Mouse (Mus musculus) forebrain, embryonic 11.5 days (tissue): ENCODE measurements at regions not wholly inside any gene's neighbourhood (a gene's known extent, or its start where the extent isn't known, plus 50 kb on each side); places are given as distances from the start of the nearest gene placed in this dataset.

Experiments used
- ATAC-seq: fragments of 200-750 bp; cut with Nextera tagmentation; replicated peaks from 2 replicates; pipeline ENCODE4 v1.8.0; 2017; ENCODE audit warnings: moderate TSS enrichment; ENCODE audit not compliant: low FRiP score
- DNase-seq: peaks from one replicate; pipeline ENCODE4 v3.0.0-alpha.2; 2017; ENCODE audit warnings: low spot score
- H3K27ac ChIP-seq: fragments of 300-500 bp; sonication (generic); 2 replicates; pipeline ENCODE4 v1.5.1; 2014; ENCODE audit warnings: low read depth, low read length
- H3K27me3 ChIP-seq: fragments of 300-500 bp; sonication (generic); 2 replicates; pipeline ENCODE4 v1.6.1; 2014; ENCODE audit warnings: mild to moderate bottlenecking, low read length, mixed read lengths; ENCODE audit not compliant: control insufficient read depth, insufficient read depth
- H3K36me3 ChIP-seq: fragments of 300-500 bp; sonication (generic); 2 replicates; pipeline ENCODE4 v1.6.1; 2014; ENCODE audit warnings: mild to moderate bottlenecking, low read length, moderate library complexity, mixed read lengths; ENCODE audit not compliant: control insufficient read depth, insufficient read depth
- H3K4me1 ChIP-seq: fragments of 300-500 bp; sonication (generic); replicated peaks from 2 replicates; pipeline ENCODE4 v1.6.1; 2014; ENCODE audit warnings: low read length, mixed read lengths; ENCODE audit not compliant: control insufficient read depth, insufficient read depth
- H3K4me2 ChIP-seq: fragments of 300-500 bp; sonication (generic); 2 replicates; pipeline ENCODE4 v1.6.1; 2014; ENCODE audit warnings: low read depth, mild to moderate bottlenecking, low read length, moderate library complexity, mixed read lengths; ENCODE audit not compliant: severe bottlenecking
- H3K4me3 ChIP-seq: fragments of 300-500 bp; sonication (generic); 2 replicates; pipeline ENCODE4 v1.5.1; 2014; ENCODE audit warnings: low read depth, low read length
- H3K9ac ChIP-seq: fragments of 300-500 bp; sonication (generic); 2 replicates; pipeline ENCODE4 v1.6.1; 2014; ENCODE audit warnings: low read length
- H3K9me3 ChIP-seq: fragments of 300-500 bp; sonication (generic); 2 replicates; pipeline ENCODE4 v1.6.1; 2016; ENCODE audit warnings: low read length, mixed read lengths; ENCODE audit not compliant: control insufficient read depth
- WGBS: fragments of 180-500 bp; shearing (Covaris S2); extraction: QIAGEN DNeasy Blood & Tissue Kit; methylation state at CpG from one replicate; pipeline ENCODE4 v1.1.7; 2014; 5-methylcytosine and 5-hydroxymethylcytosine counted together

DNA sequence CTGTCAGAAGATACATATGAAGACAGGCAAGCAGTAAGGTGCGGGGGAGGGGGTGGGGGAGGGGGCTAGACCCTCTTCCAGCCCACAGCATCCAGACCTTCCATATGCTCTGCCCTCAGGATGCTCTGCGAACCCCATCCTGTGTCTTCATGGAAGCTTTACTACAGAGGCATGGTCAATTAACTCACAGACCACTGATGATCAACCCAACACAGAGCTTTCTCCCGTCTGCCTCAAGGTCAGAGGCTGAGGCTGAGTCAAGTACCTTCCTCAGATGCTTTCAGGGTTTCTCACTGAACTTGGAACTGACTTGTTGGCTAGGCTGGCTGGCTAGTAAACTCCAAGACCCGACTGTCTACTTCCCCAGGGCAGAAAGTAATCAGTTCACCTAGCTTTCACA lies 98.6 kb upstream of the Trpm1 start:
- no peaks in the 10 kb centered on the region for H3K4me1 ChIP-seq
- H3K9me3 ChIP-seq, result no peaks in the 10 kb centered on the region
- 84% methylated on average over 4 of the region's 4 CpGs for WGBS
- ATAC-seq (no peak), DNase-seq (peak; percentile 30)
- no peak overlapping the region for H3K4me2 ChIP-seq
- H3K9ac ChIP-seq, result no peak overlapping the region
- H3K27ac ChIP-seq, result no peak overlapping the region
- H3K36me3 ChIP-seq, result no peaks in the 10 kb centered on the region
- no peaks in the 10 kb centered on the region for H3K27me3 ChIP-seq
- no peak overlapping the region for H3K4me3 ChIP-seq

DNA sequence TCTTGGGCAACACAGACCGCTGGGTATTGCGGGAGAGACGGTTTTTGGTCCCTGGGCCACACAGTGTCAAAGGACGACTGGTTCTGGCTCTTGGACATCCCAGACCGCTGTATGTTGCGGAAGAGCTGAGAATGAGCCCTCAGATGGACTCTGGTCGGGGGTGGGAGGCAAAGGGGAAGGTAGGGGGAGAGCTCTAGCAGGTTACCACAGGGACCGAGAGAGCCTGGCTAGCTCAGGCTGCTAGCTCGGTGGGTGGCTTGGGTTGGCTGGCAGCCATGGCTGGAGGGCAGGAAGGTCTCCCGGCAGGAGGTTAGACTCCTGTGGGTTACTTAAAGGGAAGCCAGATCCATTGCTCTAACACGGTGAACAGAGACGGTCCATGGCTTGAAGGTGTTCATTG lies 99.9 kb upstream of the Trpm1 start:
- H3K9me3 ChIP-seq, result no peaks in the 10 kb centered on the region
- no peaks in the 10 kb centered on the region; the same call in 1 of the 2 replicates for H3K4me1 ChIP-seq
- no peaks in the 10 kb centered on the region for H3K27me3 ChIP-seq
- ATAC-seq (no peak), DNase-seq (no peak)
- no peak overlapping the region for H3K27ac ChIP-seq
- H3K9ac ChIP-seq, result no peak overlapping the region
- H3K36me3 ChIP-seq, result no peaks in the 10 kb centered on the region
- 63% methylated on average over 12 of the region's 12 CpGs for WGBS
- H3K4me3 ChIP-seq, result no peak overlapping the region
- H3K4me2 ChIP-seq, result no peak overlapping the region

DNA sequence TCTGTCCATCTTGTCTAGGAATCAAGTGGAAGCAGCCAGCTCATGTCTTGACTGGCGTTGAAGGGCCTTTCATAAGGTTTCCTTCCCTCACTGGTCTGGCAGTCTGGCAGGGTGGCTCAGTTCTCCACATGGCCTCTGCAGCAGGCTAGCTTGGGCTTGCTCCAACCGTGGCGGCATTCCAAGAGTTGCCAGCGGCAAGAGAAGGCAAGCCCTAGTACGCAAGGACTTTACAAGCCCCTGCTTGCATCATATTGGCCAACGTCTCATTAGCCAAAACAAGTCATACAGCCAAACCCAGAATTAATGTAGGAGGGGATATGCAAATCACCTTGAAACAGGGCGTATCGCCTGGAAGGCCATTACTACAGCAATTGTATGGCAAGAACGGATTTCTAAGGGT lies 101.2 kb upstream of the Trpm1 start:
- Histone ChIP-seq H3K4me3 (no peak overlapping the region), H3K9ac (no peak overlapping the region), H3K4me2 (no peak overlapping the region), H3K4me1 (peaks cover 4% of the 10 kb centered on the region; the same call in 1 of the 2 replicates), H3K27me3 (no peaks in the 10 kb centered on the region), H3K27ac (no peak overlapping the region), H3K36me3 (no peaks in the 10 kb centered on the region), H3K9me3 (no peaks in the 10 kb centered on the region)
- WGBS, result 92% methylated on average over 9 of the region's 9 CpGs
- no peak for DNase-seq
- no peak for ATAC-seq

DNA sequence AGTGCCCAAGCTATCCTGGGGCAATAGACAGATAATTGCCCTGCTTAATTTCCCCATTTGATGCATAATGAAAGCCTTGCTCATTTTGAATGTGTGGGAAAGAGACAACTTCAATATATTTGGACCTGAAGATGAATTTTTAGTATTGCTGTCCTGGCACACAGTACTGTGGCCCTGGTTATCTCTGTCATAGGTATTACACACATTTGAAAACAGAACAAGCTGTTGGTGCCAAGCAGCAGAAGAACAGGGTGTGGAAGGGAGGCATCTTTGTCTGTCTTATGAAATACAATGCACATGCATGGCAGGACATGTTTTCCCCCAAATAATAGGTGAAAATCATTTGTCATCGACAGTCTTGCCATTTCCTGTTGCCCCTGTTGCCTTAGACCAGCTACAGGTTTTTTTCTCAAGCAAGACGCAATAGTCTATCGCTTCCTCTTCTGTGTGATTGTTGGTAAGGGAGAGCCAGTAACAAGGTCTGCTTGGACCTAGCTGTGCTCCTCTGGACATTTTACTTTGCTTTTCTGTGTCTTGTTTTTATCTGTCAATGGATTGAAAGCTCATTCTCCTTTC lies 102.7 kb upstream of the Trpm1 start:
- no peaks in the 10 kb centered on the region for H3K27me3 ChIP-seq
- no peaks in the 10 kb centered on the region for H3K9me3 ChIP-seq
- H3K27ac ChIP-seq, result no peak overlapping the region
- ATAC-seq, result no peak
- H3K4me1 ChIP-seq, result peaks cover 4% of the 10 kb centered on the region; the same call in 1 of the 2 replicates
- H3K4me3 ChIP-seq, result no peak overlapping the region
- WGBS, result 94% methylated on average over 3 of the region's 3 CpGs
- H3K36me3 ChIP-seq, result no peaks in the 10 kb centered on the region
- DNase-seq, result no peak
- no peak overlapping the region for H3K9ac ChIP-seq
- no peak overlapping the region for H3K4me2 ChIP-seq

DNA sequence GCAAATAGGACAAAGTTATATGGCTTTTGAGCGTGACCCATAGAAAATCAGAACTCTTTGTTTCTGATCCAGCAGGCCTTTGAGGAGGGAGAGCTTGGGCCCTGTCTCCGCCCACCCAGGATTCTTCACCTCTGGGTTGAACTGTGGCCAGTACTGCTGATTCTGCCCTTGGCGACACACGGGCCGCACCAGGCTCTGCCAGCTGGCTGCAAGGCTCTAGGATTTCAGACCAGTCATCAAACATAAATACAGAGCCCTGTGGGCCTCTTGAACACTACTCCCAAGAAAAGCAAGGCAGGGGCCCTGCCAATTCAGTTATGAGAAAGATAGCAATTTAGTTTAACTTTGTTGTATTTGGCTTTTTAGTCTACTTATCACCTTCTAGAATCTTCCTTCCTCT lies 103.4 kb upstream of the Trpm1 start:
- ATAC-seq (no peak), DNase-seq (peak; percentile 44)
- 78% methylated on average over 5 of the region's 5 CpGs for WGBS
- H3K27me3 ChIP-seq, result no peaks in the 10 kb centered on the region
- H3K4me3 ChIP-seq, result no peak overlapping the region
- H3K9me3 ChIP-seq, result no peaks in the 10 kb centered on the region
- H3K36me3 ChIP-seq, result no peaks in the 10 kb centered on the region
- no peak overlapping the region for H3K9ac ChIP-seq
- no peak overlapping the region for H3K27ac ChIP-seq
- H3K4me2 ChIP-seq, result no peak overlapping the region
- peaks cover 4% of the 10 kb centered on the region; the same call in 1 of the 2 replicates for H3K4me1 ChIP-seq

DNA sequence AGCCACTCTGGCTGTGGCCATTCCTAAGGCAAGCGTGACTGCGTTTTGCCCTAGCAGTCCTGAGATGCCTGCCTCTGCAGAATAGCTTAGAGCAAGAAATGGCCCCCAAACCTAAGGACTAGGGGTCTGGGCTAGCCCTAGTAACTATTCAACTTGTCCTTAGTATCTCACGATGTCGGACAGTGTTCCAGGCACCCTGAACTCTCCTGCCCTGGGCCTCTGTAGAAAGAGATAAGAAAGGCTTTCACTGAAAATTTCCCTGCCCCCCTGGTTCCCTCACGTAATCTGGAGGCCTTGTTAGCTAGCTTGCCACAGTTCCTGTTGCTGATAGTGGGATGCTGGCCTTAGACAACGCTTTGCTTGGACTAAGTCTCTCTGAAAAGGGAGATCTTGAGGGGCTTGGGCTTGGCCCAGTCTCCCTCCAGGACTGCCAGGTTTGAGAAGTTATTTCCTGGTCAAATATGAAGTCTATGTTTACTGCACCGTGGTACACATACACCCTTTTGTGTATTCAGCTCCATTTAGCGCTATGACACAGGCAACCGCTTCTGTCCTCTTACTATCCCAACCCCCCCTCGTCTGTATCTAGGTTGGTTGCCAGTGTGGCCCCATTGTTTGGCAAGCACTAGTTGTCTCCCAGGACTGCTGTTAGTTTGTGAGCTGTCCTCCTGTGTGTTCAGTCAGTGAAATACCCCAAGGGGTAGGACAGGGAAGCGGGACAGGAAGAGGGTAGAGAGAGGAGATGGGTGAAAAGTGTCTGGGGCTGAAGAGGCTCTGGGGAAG lies 104.3 kb upstream of the Trpm1 start:
- ATAC-seq (peak; percentile 9; the same call in 1 of the 2 replicates), DNase-seq (peak; percentile 41)
- H3K36me3 ChIP-seq, result no peaks in the 10 kb centered on the region
- H3K4me1 ChIP-seq, result peaks cover 4% of the 10 kb centered on the region; the same call in 1 of the 2 replicates
- H3K9ac ChIP-seq, result peak overlapping the region; percentile 70
- peak overlapping the region; percentile 85; the same call in 1 of the 2 replicates for H3K4me2 ChIP-seq
- H3K9me3 ChIP-seq, result no peaks in the 10 kb centered on the region
- H3K27ac ChIP-seq, result 0 out of 2 replicates have a peak overlapping the region, but pooled peaks have one; percentile 50
- peak overlapping the region; percentile 42; the same call in 1 of the 2 replicates for H3K4me3 ChIP-seq
- WGBS, result 70% methylated on average over 11 of the region's 11 CpGs
- no peaks in the 10 kb centered on the region for H3K27me3 ChIP-seq

DNA sequence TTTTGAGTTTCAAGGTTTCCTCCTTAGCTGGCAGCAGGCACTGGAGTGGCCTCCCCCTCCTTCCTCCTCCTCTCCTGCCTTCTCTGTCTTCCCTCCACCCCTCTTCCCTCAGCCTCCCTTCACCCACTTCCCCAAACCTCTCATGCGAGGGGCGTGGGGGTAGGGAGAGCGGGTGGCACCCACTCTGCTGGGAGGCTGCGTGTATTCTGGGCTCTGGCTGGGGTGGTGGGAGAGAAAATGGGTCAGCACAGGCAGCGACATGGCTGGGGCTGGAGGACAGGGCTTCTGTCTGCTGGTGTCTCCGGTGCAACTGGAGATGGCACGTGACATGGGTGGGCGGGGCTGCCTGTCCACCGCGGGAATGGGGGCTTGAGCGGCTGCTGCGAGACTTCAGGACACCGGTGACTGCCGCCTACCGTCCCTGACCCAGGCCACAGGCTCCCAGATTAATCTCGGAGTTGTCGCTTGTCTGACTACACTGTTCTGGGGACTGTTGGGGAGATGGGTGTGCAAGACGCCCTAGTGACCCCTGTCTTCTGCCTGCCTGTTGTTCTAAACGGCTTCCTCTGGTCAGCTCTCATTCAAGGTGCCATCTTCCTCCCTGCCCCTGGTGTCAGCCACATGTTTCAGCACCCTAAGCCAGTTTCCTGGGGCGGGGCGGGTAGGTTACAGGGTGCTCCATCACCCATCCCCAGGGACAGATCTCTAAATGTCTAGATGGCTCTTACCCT lies 105.0 kb upstream of the Trpm1 start:
- Histone ChIP-seq H3K27me3 (no peaks in the 10 kb centered on the region), H3K4me2 (peak overlapping the region; percentile 85), H3K27ac (0 out of 2 replicates have a peak overlapping the region, but pooled peaks have one; percentile 50), H3K4me3 (peak overlapping the region; percentile 42), H3K9me3 (no peaks in the 10 kb centered on the region), H3K4me1 (peaks cover 4% of the 10 kb centered on the region; the same call in 1 of the 2 replicates), H3K36me3 (no peaks in the 10 kb centered on the region), H3K9ac (peak overlapping the region; percentile 70)
- DNase-seq (peak; percentile 92), ATAC-seq (peak; percentile 95)
- WGBS, result 3% methylated on average over 21 of the region's 21 CpGs

DNA sequence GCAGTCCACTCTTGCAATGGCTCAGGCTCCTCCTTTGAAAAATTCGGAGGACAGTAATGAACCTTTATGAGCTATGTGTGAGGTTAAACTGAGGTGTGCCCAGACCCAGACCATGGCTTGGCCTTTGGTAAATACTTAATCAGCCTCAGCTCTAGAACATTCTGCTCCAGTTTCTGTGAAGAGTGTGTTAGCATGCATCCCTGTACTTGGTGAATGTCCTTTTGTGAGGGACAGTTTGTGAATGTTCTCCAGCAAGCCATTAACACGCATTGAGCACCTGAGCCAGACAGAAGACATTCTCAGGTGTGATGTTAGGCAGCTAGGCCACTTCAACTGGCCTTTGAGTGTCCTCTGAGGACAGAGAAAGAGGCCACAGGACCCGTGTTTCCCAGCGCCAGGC lies 105.8 kb upstream of the Trpm1 start:
- Histone ChIP-seq H3K9ac (no peak overlapping the region; the same call in 1 of the 2 replicates), H3K27ac (no peak overlapping the region), H3K4me3 (no peak overlapping the region), H3K4me1 (peaks cover 4% of the 10 kb centered on the region; the same call in 1 of the 2 replicates), H3K27me3 (no peaks in the 10 kb centered on the region), H3K36me3 (no peaks in the 10 kb centered on the region), H3K4me2 (no peak overlapping the region), H3K9me3 (no peaks in the 10 kb centered on the region)
- WGBS, result 82% methylated on average over 4 of the region's 4 CpGs
- no peak for DNase-seq
- no peak for ATAC-seq
